Mouse (Mus musculus): ENCODE results near the gene Fam166b.

DNA sequence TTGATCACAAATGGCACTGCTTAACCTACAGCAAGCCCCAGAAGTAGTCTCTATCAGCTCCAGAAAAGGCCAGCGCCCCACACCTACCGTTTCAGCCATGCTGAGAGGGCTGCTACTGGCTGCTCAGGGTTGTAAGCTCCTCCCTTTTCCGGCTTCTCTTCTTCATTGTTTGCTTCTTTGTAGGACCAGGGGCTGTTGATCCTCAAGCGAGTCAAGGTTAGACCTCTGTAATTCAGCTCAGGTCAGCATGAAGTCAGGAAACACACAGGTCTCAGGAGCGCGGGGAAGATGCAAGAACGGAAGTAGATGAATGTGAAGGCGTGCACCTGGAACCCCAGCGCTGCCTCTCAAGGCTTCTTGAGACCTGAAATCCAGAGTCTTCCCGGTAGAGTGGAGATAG, 24.2 kb downstream of the Fam166b start:
- TF ChIP-seq EP300 (IDR thresholded peaks at IDR 0.05; ENCODE audit: low read depth) (no peak), CTCF (IDR thresholded peaks at IDR 0.05; ENCODE audit: low read depth) (no peak)
